Mouse (Mus musculus) spleen, adult 2 months (tissue): ENCODE measurements around the gene Rps6kc1.

Experiments used
- CTCF ChIP-seq: fragments of 200-500 bp; IDR thresholded peaks from 2 replicates; pipeline ENCODE4 v1.5.1; 2011; ENCODE audit warnings: mild to moderate bottlenecking, inconsistent platforms; ENCODE audit not compliant: insufficient read depth, insufficient read length, insufficient replicate concordance; ENCODE audit errors: extremely low read depth
- POLR2A ChIP-seq: fragments of 200-500 bp; IDR thresholded peaks from 2 replicates; pipeline ENCODE4 v1.6.1; 2011; ENCODE audit warnings: low read depth, low read length, inconsistent platforms

DNA sequence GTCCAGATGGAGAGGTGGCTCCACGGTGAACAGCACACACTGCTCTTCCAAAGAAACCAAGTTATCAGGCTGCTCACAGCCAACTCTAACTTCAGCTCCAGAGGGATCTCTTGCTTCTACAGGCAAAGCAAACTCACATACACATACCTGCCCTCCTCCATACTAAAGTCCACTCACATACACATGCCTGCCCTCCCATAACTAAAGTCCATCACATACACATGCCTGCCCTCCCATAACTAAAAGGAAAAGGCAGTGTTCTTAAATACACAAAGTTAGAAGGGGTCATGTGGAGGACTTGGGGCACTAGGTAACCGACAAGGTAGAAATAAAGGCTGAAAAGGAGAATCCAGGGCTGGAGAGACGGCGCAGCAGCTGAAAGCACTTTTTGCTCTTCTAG lies 41.6 kb downstream of the Rps6kc1 start:
- TF ChIP-seq CTCF, result no peak
- no peak for TF ChIP-seq POLR2A
